Mouse (Mus musculus): ENCODE measurements at regions not wholly inside any gene's neighbourhood (a gene's known extent, or its start where the extent isn't known, plus 50 kb on each side); places are given as distances from the start of the nearest gene placed in this dataset.

DNA sequence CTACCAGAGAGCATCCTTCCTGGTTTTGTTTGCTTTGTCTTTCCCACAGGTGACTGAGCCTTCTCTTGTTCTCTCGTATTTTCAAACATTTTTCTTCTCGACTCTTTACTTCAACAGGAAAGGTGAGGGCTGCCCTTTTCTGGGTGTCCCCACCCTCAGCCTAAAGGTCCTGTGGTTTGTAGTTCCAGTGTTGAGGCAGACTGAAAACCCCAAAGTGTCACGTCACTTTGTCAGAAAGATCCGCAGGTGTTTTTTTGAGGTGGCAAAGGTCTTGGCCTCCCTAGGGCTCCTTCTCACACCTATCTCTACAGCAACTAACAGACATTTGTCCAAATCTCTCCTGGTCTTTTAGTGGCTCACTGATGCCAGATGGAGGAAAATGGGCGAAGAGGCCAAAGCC, 191.5 kb upstream of the 4930412O13Rik start:
- H3K27ac ChIP-seq (replicated peaks; ENCODE audit: insufficient read depth, low read depth, low read length), result no peak overlapping the region
- WGBS, result 72% methylated on average over 5 of the region's 5 CpGs
- H3K9ac ChIP-seq (ENCODE audit: low read depth, low read length), result no peak overlapping the region
- no peaks in the 10 kb centered on the region for H3K27me3 ChIP-seq (ENCODE audit: control insufficient read depth, insufficient read depth, low read length)
- H3K36me3 ChIP-seq (ENCODE audit: control insufficient read depth, insufficient read depth, low read length), result no peaks in the 10 kb centered on the region
- no peak for DNase-seq (ENCODE audit: extremely low read depth, low read depth, low spot score)
- H3K4me1 ChIP-seq (ENCODE audit: control insufficient read depth, insufficient read depth, low read length), result no peaks in the 10 kb centered on the region
- TF ChIP-seq CTCF (IDR thresholded peaks at IDR 0.05; ENCODE audit: low read depth, low read length), result no peak
- TF ChIP-seq POLR2A (IDR thresholded peaks at IDR 0.05; ENCODE audit: extremely low read depth, insufficient read depth, low read length), result no peak
- no peaks in the 10 kb centered on the region for H3K79me2 ChIP-seq (ENCODE audit: control insufficient read depth, insufficient read depth, low read length)
- H3K4me3 ChIP-seq (ENCODE audit: insufficient read depth, low read depth, low read length), result no peak overlapping the region

DNA sequence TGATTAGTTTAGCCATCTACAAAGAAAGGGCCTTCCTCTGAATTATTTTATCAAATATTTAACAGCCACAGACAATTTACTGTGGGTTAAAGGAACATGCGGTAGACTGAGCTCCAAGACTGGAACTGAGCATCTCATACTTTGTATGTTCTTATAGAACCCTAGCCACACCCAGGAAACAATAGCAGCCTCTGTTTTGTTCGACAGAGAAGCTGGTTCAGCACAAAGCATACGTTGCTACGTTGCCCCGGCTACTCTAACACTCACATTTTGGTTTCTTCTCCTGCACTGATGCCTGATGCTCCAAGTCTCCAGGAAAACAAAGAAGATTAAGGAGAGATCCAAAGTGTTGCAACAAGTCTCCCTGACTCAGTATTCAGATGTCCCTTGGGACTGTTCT, 189.5 kb upstream of the 4930412O13Rik start:
- Histone ChIP-seq H3K36me3 (ENCODE audit: control insufficient read depth, insufficient read depth, low read length) (no peaks in the 10 kb centered on the region), H3K9ac (ENCODE audit: low read depth, low read length) (no peak overlapping the region), H3K4me3 (ENCODE audit: insufficient read depth, low read depth, low read length) (no peak overlapping the region), H3K79me2 (ENCODE audit: control insufficient read depth, insufficient read depth, low read length) (no peaks in the 10 kb centered on the region), H3K27me3 (ENCODE audit: control insufficient read depth, insufficient read depth, low read length) (no peaks in the 10 kb centered on the region), H3K4me1 (ENCODE audit: control insufficient read depth, insufficient read depth, low read length) (no peaks in the 10 kb centered on the region), H3K27ac (replicated peaks; ENCODE audit: insufficient read depth, low read depth, low read length) (no peak overlapping the region)
- DNase-seq (ENCODE audit: extremely low read depth, low read depth, low spot score), result no peak
- WGBS, result 81% methylated on average over 5 of the region's 5 CpGs
- TF ChIP-seq POLR2A (IDR thresholded peaks at IDR 0.05; ENCODE audit: extremely low read depth, insufficient read depth, low read length) (no peak), CTCF (IDR thresholded peaks at IDR 0.05; ENCODE audit: low read depth, low read length) (no peak)

DNA sequence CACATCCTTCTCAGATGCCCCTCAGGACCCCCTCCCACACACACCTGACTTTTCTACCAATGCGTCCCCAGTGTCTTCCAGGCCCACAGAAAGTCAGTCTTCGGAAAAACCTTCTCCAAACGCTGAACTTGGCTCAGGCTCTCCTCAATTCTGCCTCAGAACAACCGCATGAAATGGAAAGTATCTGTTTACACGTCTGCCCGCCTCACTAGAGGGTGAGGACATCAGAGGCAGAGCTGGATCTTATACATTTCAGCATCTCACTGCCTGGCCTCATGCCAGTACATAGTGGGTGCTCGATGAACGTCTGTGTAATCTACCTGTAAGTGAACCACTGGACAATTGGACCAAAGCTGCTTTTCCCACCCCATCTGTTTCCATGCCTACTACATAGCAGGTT, 189.1 kb upstream of the 4930412O13Rik start:
- Histone ChIP-seq H3K27me3 (ENCODE audit: control insufficient read depth, insufficient read depth, low read length) (no peaks in the 10 kb centered on the region), H3K4me3 (ENCODE audit: insufficient read depth, low read depth, low read length) (no peak overlapping the region), H3K36me3 (ENCODE audit: control insufficient read depth, insufficient read depth, low read length) (no peaks in the 10 kb centered on the region), H3K79me2 (ENCODE audit: control insufficient read depth, insufficient read depth, low read length) (no peaks in the 10 kb centered on the region), H3K9ac (ENCODE audit: low read depth, low read length) (no peak overlapping the region), H3K4me1 (ENCODE audit: control insufficient read depth, insufficient read depth, low read length) (no peaks in the 10 kb centered on the region), H3K27ac (replicated peaks; ENCODE audit: insufficient read depth, low read depth, low read length) (no peak overlapping the region)
- TF ChIP-seq CTCF (IDR thresholded peaks at IDR 0.05; ENCODE audit: low read depth, low read length) (no peak), POLR2A (IDR thresholded peaks at IDR 0.05; ENCODE audit: extremely low read depth, insufficient read depth, low read length) (no peak)
- 74% methylated on average over 8 of the region's 8 CpGs for WGBS
- no peak for DNase-seq (ENCODE audit: extremely low read depth, low read depth, low spot score)

DNA sequence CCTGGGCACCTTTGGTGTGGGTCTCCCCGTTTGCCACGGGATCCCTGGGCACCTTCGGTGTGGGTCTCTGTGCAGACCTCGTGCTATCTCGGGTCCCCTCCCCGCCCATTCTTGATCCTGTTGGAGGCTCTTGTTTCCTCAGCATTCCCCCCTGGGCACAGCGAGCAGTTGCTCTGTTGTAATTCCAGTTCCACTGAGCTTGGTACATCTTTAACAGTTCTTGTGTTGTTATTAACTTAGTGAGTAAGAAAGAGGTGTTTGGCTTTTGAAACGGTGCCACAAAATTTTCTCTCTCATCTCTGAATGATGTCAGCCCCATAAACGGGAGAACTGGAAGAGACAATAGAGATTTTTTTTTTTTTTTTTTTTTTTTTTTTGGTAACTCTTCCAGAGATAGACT, 187.7 kb upstream of the 4930412O13Rik start:
- no peak for DNase-seq (ENCODE audit: extremely low read depth, low read depth, low spot score)
- WGBS, result 72% methylated on average over 9 of the region's 9 CpGs
- no peak for TF ChIP-seq CTCF (IDR thresholded peaks at IDR 0.05; ENCODE audit: low read depth, low read length)
- TF ChIP-seq POLR2A (IDR thresholded peaks at IDR 0.05; ENCODE audit: extremely low read depth, insufficient read depth, low read length), result no peak
- Histone ChIP-seq H3K4me3 (ENCODE audit: insufficient read depth, low read depth, low read length) (no peak overlapping the region), H3K4me1 (ENCODE audit: control insufficient read depth, insufficient read depth, low read length) (no peaks in the 10 kb centered on the region), H3K36me3 (ENCODE audit: control insufficient read depth, insufficient read depth, low read length) (no peaks in the 10 kb centered on the region), H3K27me3 (ENCODE audit: control insufficient read depth, insufficient read depth, low read length) (no peaks in the 10 kb centered on the region), H3K9ac (ENCODE audit: low read depth, low read length) (no peak overlapping the region), H3K79me2 (ENCODE audit: control insufficient read depth, insufficient read depth, low read length) (no peaks in the 10 kb centered on the region), H3K27ac (replicated peaks; ENCODE audit: insufficient read depth, low read depth, low read length) (no peak overlapping the region)

DNA sequence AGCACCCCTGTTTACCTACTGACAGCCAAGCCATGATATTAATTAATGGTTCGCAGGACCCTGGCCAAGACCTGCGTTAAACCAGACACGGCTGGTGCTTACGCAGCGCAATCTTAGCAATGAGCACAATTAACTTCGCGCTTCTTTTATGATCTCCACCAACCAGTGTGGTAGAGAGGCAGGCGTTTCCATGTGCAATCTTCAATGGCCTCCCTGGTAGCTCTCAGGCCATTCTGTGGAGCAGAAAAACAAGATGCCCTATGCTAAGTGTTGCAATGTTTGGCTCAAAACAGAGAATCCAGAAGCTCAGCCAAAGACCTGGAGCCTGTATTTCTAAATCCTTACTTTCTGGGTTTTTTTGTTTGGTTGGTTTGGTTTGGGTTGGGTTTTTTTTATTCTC, 186.9 kb upstream of the 4930412O13Rik start:
- no peak for TF ChIP-seq CTCF (IDR thresholded peaks at IDR 0.05; ENCODE audit: low read depth, low read length)
- TF ChIP-seq POLR2A (IDR thresholded peaks at IDR 0.05; ENCODE audit: extremely low read depth, insufficient read depth, low read length), result no peak
- H3K9ac ChIP-seq (ENCODE audit: low read depth, low read length), result no peak overlapping the region
- no peaks in the 10 kb centered on the region for H3K36me3 ChIP-seq (ENCODE audit: control insufficient read depth, insufficient read depth, low read length)
- WGBS, result 95% methylated on average over 8 of the region's 8 CpGs
- H3K27ac ChIP-seq (replicated peaks; ENCODE audit: insufficient read depth, low read depth, low read length), result no peak overlapping the region
- no peak for DNase-seq (ENCODE audit: extremely low read depth, low read depth, low spot score)
- no peaks in the 10 kb centered on the region for H3K79me2 ChIP-seq (ENCODE audit: control insufficient read depth, insufficient read depth, low read length)
- H3K4me3 ChIP-seq (ENCODE audit: insufficient read depth, low read depth, low read length), result no peak overlapping the region
- H3K4me1 ChIP-seq (ENCODE audit: control insufficient read depth, insufficient read depth, low read length), result no peaks in the 10 kb centered on the region
- H3K27me3 ChIP-seq (ENCODE audit: control insufficient read depth, insufficient read depth, low read length), result no peaks in the 10 kb centered on the region

DNA sequence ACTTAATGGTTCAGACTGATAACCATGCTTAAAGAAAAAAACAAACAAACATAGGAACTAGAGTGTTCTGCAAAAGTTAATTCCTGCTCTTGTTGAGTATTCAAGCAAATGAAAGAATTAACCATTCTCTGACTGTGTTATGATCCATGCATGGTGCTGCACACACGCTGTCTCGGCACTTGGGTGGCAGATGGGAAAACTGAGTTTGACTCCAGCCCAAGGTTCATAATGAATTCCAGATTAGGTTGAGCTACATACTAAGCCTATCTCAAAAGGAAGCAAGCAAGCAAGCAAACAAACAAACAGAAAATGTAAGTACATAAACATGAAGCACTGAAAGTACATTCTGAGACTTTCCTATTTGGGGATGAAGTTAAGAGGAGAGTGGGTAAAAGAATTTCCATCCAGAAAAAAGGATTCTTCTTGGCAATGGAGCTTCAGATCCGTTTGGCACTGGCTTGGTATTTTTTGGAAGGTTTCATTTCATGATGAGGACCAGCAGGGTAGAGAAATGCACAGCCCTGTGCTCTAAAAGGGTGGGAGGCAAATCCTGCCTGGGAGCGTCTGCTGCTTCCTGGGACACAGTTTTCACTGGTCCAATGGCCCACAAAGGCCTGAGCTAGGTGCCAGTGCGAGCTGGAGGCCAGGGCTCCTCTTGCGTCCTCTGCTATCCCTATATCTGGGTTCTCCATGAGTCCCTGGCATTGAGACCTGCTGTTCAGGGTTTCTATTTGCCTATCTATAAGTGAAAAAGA, 183.3 kb upstream of the 4930412O13Rik start:
- no peak for TF ChIP-seq CTCF (IDR thresholded peaks at IDR 0.05; ENCODE audit: low read depth, low read length)

More for the DNA sequence above, 183.3 kb upstream of the 4930412O13Rik start:
- no peaks in the 10 kb centered on the region for H3K36me3 ChIP-seq (ENCODE audit: control insufficient read depth, insufficient read depth, low read length)
- H3K4me3 ChIP-seq (ENCODE audit: insufficient read depth, low read depth, low read length), result no peak overlapping the region
- no peak for DNase-seq (ENCODE audit: extremely low read depth, low read depth, low spot score)
- no peaks in the 10 kb centered on the region for H3K79me2 ChIP-seq (ENCODE audit: control insufficient read depth, insufficient read depth, low read length)
- H3K27me3 ChIP-seq (ENCODE audit: control insufficient read depth, insufficient read depth, low read length), result no peaks in the 10 kb centered on the region
- H3K27ac ChIP-seq (replicated peaks; ENCODE audit: insufficient read depth, low read depth, low read length), result no peak overlapping the region
- 78% methylated on average over 6 of the region's 6 CpGs for WGBS
- no peak overlapping the region for H3K9ac ChIP-seq (ENCODE audit: low read depth, low read length)
- H3K4me1 ChIP-seq (ENCODE audit: control insufficient read depth, insufficient read depth, low read length), result no peaks in the 10 kb centered on the region
